Mouse (Mus musculus): ENCODE measurements around the gene Dnajc28. TPM values are rescaled to one million over a fixed set of nuclear protein-coding genes. Genes with fewer than 3 reads are reported as not detected.

Dnajc28 gene
- polyA plus RNA-seq, 1 experiment from 2014 or later = 5.0 TPM

GRCm38 (mm10) chr16:91571105-91571504, 47.7 kb downstream of the Dnajc28 start:
- 55% methylated on average over 3 of the region's 3 CpGs for WGBS
- no peak for DNase-seq (ENCODE audit: low spot score)
- Histone ChIP-seq H3K27me3 (ENCODE audit: control insufficient read depth, insufficient read depth, low read length) (no peaks in the 10 kb centered on the region), H3K9ac (ENCODE audit: low read length) (no peak overlapping the region), H3K9me3 (ENCODE audit: control insufficient read depth, low read length) (no peaks in the 10 kb centered on the region), H3K4me2 (ENCODE audit: low read depth) (no peak overlapping the region), H3K36me3 (ENCODE audit: control insufficient read depth, insufficient read depth, low read length) (no peaks in the 10 kb centered on the region), H3K4me3 (ENCODE audit: low read depth, low read length) (no peak overlapping the region), H3K4me1 (ENCODE audit: control insufficient read depth, insufficient read depth, low read length) (no peaks in the 10 kb centered on the region), H3K27ac (ENCODE audit: low read depth, low read length) (no peak overlapping the region)
- ATAC-seq (ENCODE audit: insufficient read depth, low FRiP score, low TSS enrichment) = no peak

GRCm38 (mm10) chr16:91568960-91569359, 49.9 kb downstream of the Dnajc28 start:
- DNase-seq (ENCODE audit: low spot score) (no peak), ATAC-seq (ENCODE audit: insufficient read depth, low FRiP score, low TSS enrichment) (no peak)
- H3K36me3 ChIP-seq (ENCODE audit: control insufficient read depth, insufficient read depth, low read length) = no peaks in the 10 kb centered on the region
- H3K4me2 ChIP-seq (ENCODE audit: low read depth) = no peak overlapping the region
- no peak overlapping the region for H3K4me3 ChIP-seq (ENCODE audit: low read depth, low read length)
- no peaks in the 10 kb centered on the region for H3K27me3 ChIP-seq (ENCODE audit: control insufficient read depth, insufficient read depth, low read length)
- no peak overlapping the region for H3K27ac ChIP-seq (ENCODE audit: low read depth, low read length)
- H3K4me1 ChIP-seq (ENCODE audit: control insufficient read depth, insufficient read depth, low read length) = no peaks in the 10 kb centered on the region
- WGBS = 92% methylated on average over 10 of the region's 10 CpGs
- H3K9ac ChIP-seq (ENCODE audit: low read length) = no peak overlapping the region
- H3K9me3 ChIP-seq (ENCODE audit: control insufficient read depth, low read length) = no peaks in the 10 kb centered on the region

GRCm38 (mm10) chr16:91566002-91566401, 52.8 kb downstream of the Dnajc28 start:
- Histone ChIP-seq H3K4me3 (ENCODE audit: low read depth, low read length) (no peak overlapping the region), H3K27me3 (ENCODE audit: control insufficient read depth, insufficient read depth, low read length) (no peaks in the 10 kb centered on the region), H3K9ac (ENCODE audit: low read length) (no peak overlapping the region), H3K36me3 (ENCODE audit: control insufficient read depth, insufficient read depth, low read length) (peaks cover 2% of the 10 kb centered on the region; the same call in 1 of the 2 replicates), H3K4me1 (ENCODE audit: control insufficient read depth, insufficient read depth, low read length) (no peaks in the 10 kb centered on the region), H3K9me3 (ENCODE audit: control insufficient read depth, low read length) (no peaks in the 10 kb centered on the region), H3K4me2 (ENCODE audit: low read depth) (no peak overlapping the region), H3K27ac (ENCODE audit: low read depth, low read length) (no peak overlapping the region)
- 84% methylated on average over 7 of the region's 7 CpGs for WGBS
- DNase-seq (ENCODE audit: low spot score) = no peak
- no peak for ATAC-seq (ENCODE audit: insufficient read depth, low FRiP score, low TSS enrichment)

- 67% methylated on average over 9 of the region's 9 CpGs for WGBS
- ATAC-seq (ENCODE audit: insufficient read depth, low FRiP score, low TSS enrichment) = no peak
These were observed 53.4 kb downstream of the Dnajc28 start for GRCm38 (mm10) chr16:91565292-91565951.

GRCm38 (mm10) chr16:91564580-91565291, 54.1 kb downstream of the Dnajc28 start:
- Histone ChIP-seq H3K4me3 (ENCODE audit: low read depth, low read length) (no peak overlapping the region), H3K4me1 (ENCODE audit: control insufficient read depth, insufficient read depth, low read length) (no peaks in the 10 kb centered on the region), H3K9me3 (ENCODE audit: control insufficient read depth, low read length) (no peaks in the 10 kb centered on the region), H3K4me2 (ENCODE audit: low read depth) (no peak overlapping the region), H3K9ac (ENCODE audit: low read length) (no peak overlapping the region), H3K36me3 (ENCODE audit: control insufficient read depth, insufficient read depth, low read length) (peaks cover 2% of the 10 kb centered on the region), H3K27me3 (ENCODE audit: control insufficient read depth, insufficient read depth, low read length) (no peaks in the 10 kb centered on the region), H3K27ac (ENCODE audit: low read depth, low read length) (no peak overlapping the region)
- 53% methylated on average over 4 of the region's 4 CpGs for WGBS
- no peak for DNase-seq (ENCODE audit: low spot score)
- no peak for ATAC-seq (ENCODE audit: insufficient read depth, low FRiP score, low TSS enrichment)

More at GRCm38 (mm10) chr16:91565292-91565951, 53.4 kb downstream of the Dnajc28 start:
- Histone ChIP-seq H3K9me3 (ENCODE audit: control insufficient read depth, low read length) (no peaks in the 10 kb centered on the region), H3K27ac (ENCODE audit: low read depth, low read length) (no peak overlapping the region), H3K4me1 (ENCODE audit: control insufficient read depth, insufficient read depth, low read length) (no peaks in the 10 kb centered on the region), H3K4me2 (ENCODE audit: low read depth) (no peak overlapping the region), H3K36me3 (ENCODE audit: control insufficient read depth, insufficient read depth, low read length) (peaks cover 2% of the 10 kb centered on the region; the same call in 1 of the 2 replicates), H3K27me3 (ENCODE audit: control insufficient read depth, insufficient read depth, low read length) (no peaks in the 10 kb centered on the region), H3K4me3 (ENCODE audit: low read depth, low read length) (no peak overlapping the region), H3K9ac (ENCODE audit: low read length) (no peak overlapping the region)
- DNase-seq (ENCODE audit: low spot score) = no peak

Other genes starting within 250 kb of the Dnajc28 start
- 30.0 and 32.9 TPM in 2 replicates for gene Ifnar2, start 246.2 kb downstream of the Dnajc28 start, polyA plus RNA-seq (2014; fragmentation: Nextera tagmentation; extraction: Ambion mirVana)
- gene Gm21970, start 227.3 kb downstream of the Dnajc28 start, polyA plus RNA-seq (2014; fragmentation: Nextera tagmentation; extraction: Ambion mirVana) = not detected in 2 replicates
- gene Il10rb, start 212.9 kb downstream of the Dnajc28 start, polyA plus RNA-seq (2014; fragmentation: Nextera tagmentation; extraction: Ambion mirVana) = 6.8 and 8.3 TPM in 2 replicates
- gene Ifnar1, start 133.8 kb downstream of the Dnajc28 start, polyA plus RNA-seq (2014; fragmentation: Nextera tagmentation; extraction: Ambion mirVana) = 53.9 and 56.0 TPM in 2 replicates
- 35.8 and 40.8 TPM in 2 replicates for gene Ifngr2, start 72.0 kb downstream of the Dnajc28 start, polyA plus RNA-seq (2014; fragmentation: Nextera tagmentation; extraction: Ambion mirVana)
- gene Tmem50b, start 21.2 kb downstream of the Dnajc28 start, polyA plus RNA-seq (2014; fragmentation: Nextera tagmentation; extraction: Ambion mirVana) = 51.9 and 57.4 TPM in 2 replicates
- gene Gart, start 27.9 kb upstream of the Dnajc28 start, polyA plus RNA-seq (2014; fragmentation: Nextera tagmentation; extraction: Ambion mirVana) = 106 and 116 TPM in 2 replicates
- 130 and 133 TPM in 2 replicates for gene Son, start 28.5 kb upstream of the Dnajc28 start, polyA plus RNA-seq (2014; fragmentation: Nextera tagmentation; extraction: Ambion mirVana)
- 33.7 and 36.3 TPM in 2 replicates for gene Donson, start 69.7 kb upstream of the Dnajc28 start, polyA plus RNA-seq (2014; fragmentation: Nextera tagmentation; extraction: Ambion mirVana)
- gene Cryzl1, start 109.9 kb upstream of the Dnajc28 start, polyA plus RNA-seq (2014; fragmentation: Nextera tagmentation; extraction: Ambion mirVana) = 67.9 and 73.2 TPM in 2 replicates
- gene Itsn1, start 110.3 kb upstream of the Dnajc28 start, polyA plus RNA-seq (2014; fragmentation: Nextera tagmentation; extraction: Ambion mirVana) = 55.8 and 61.2 TPM in 2 replicates

Measured in neural tube, embryonic 11.5 days (tissue).